Mouse (Mus musculus) bone marrow macrophage, adult 2 months (primary cell): Measurements from ENCODE around the gene Ctnnd2. TPM values are rescaled to one million over a fixed set of nuclear protein-coding genes. Genes with fewer than 3 reads are reported as not detected.

Experiments used
- H3K27ac ChIP-seq: 2 replicates; pipeline ENCODE4 v1.5.1; 2012; ENCODE audit warnings: low read depth, low read length; ENCODE audit not compliant: insufficient read depth
- H3K4me1 ChIP-seq: 2 replicates; pipeline ENCODE4 v1.6.1; 2012; ENCODE audit warnings: low read length; ENCODE audit not compliant: control insufficient read depth, insufficient read depth
- H3K4me3 ChIP-seq: 2 replicates; pipeline ENCODE4 v1.5.1; 2012; ENCODE audit warnings: mild to moderate bottlenecking, low read length, moderate library complexity; ENCODE audit not compliant: insufficient read depth
- CTCF ChIP-seq: IDR thresholded peaks from 2 replicates; pipeline ENCODE4 v1.5.1; 2012; ENCODE audit warnings: low read depth, mild to moderate bottlenecking, low read length, moderate library complexity
- POLR2A ChIP-seq: IDR thresholded peaks from 2 replicates; pipeline ENCODE4 v1.6.1; 2012; ENCODE audit warnings: mild to moderate bottlenecking, low read depth, low read length, borderline replicate concordance
- polyA plus RNA-seq: library from polyadenylated mRNA; stranded (reverse); fragments of >200 nt; gene quantifications from 2 replicates; pipeline ENCODE4 v1.2.4, GENCODE M21; 2012; ENCODE audit not compliant: missing spikeins, insufficient read depth, insufficient read length

Ctnnd2 gene
- polyA plus RNA-seq, 1 experiment = 0.58 TPM

DNA sequence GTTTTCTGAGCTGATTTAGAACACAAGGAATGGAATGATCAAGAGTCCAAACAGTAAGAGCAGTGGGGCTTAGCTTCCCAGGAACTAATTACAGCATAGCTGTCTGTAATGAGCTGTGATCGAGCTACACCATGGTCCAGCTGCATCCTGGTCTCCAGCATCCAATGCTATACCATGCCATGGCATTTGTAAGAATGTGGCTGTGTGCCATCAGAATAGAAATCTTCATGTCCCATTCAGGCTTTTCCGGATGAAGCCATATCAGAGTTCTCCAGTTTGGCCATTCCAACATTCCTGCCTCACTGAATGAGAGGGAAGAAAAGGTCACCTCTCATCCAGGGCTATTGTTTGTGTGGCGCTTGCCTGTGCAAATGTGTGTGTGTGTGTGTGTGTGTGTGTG is 823.0 kb downstream of the Ctnnd2 start:
- H3K4me3 ChIP-seq = no peak overlapping the region
- TF ChIP-seq POLR2A = no peak
- TF ChIP-seq CTCF = no peak
- H3K27ac ChIP-seq = no peak overlapping the region
- no peaks in the 10 kb centered on the region for H3K4me1 ChIP-seq

DNA sequence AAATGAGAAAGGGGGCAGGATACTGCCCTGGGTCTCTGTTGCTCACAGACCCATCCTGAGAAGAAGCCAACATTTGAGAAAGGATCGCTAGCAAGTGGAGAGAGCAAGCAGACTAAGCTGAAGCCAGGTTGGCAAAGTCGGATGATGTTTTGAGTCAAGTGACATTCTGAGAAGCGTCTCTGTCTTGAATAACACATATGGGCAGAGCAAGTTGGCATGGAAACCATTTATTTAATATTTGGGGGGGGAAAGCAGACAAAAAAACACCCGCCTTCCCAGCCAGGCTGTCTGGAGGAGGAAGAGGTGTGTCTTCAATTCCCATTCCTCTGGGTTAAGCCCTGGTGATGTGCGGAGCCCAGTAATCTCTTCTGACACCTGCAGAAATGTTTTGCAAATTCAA is 832.1 kb downstream of the Ctnnd2 start:
- no peak overlapping the region for H3K4me3 ChIP-seq
- no peaks in the 10 kb centered on the region for H3K4me1 ChIP-seq
- no peak overlapping the region for H3K27ac ChIP-seq
- TF ChIP-seq POLR2A = no peak
- TF ChIP-seq CTCF = no peak

DNA sequence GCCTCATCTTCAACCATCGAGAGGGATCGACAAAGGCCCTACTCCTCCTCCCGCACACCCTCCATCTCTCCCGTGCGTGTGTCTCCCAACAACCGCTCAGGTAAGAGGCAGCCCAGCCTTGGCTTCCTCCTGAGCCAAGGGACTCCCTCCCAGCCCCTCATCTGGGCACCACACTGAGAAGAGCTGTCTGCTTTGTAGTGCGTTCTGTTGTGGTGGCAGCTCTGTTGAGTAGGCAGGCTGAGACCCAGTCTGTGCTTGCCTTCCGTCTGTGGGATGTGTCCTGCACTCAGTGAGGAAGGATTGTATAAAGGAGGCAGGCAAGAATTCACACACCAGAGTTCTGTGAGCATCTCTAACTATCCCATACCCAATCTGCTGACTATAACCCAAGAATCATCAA is 832.6 kb downstream of the Ctnnd2 start:
- Histone ChIP-seq H3K4me1 (no peaks in the 10 kb centered on the region), H3K4me3 (no peak overlapping the region), H3K27ac (no peak overlapping the region)
- no peak for TF ChIP-seq CTCF

DNA sequence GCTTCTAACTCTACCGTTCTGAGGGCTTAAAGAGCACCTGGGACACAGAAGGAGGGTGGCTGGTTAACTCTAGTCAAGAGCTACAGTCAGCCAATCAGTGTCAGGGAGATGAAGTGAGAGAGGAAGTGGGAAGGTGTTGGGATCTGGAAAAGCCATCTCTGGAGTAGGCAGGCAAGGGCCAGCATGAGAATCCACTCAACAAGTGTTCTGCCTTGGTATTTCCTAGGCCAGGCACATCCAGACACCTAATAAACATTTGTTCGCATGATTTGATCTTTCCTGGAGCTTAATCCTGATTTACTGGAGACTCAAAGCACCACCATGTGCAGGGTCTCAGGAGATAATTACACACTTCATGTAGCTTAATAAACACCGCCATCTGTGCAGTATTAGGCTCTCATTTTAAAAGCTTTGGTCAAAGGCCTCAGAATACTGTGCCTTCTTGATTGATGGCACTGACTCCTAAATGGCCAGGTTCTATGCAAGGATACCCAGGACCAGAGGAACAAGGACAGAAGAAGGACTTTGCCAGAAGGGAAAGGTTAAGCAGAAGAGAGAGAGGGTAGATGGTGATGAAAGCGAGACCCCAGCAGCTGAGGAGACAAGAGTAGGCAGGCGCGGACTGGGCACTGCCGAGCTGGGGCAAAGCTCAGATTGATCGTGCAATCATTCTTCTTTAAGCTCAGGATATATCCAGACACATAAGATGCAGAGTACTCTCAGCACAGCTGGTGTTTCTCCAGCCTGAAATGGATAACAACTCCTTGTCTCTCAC is 833.8 kb downstream of the Ctnnd2 start:
- Histone ChIP-seq H3K4me3 (no peak overlapping the region), H3K27ac (no peak overlapping the region), H3K4me1 (no peaks in the 10 kb centered on the region)
- TF ChIP-seq CTCF (no peak), POLR2A (no peak)

DNA sequence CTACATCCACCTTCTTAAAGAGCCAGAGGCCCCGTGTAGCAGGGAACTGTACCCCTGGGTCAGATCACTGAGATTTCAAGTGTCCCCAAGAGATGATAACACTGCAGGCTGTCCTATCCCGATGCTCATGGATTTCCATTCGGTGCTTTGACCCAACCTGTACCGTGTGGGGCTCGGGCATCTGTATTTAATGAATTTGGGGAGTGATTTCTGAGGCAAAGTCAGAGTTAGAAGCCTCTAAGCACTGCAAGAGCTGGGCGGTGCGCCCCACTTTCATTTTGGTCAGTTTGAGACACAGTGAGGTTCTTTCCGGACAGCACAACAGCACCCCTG is 834.4 kb downstream of the Ctnnd2 start:
- H3K27ac ChIP-seq = no peak overlapping the region
- no peak overlapping the region for H3K4me3 ChIP-seq
- no peaks in the 10 kb centered on the region for H3K4me1 ChIP-seq
- no peak for TF ChIP-seq CTCF
- TF ChIP-seq POLR2A = no peak

DNA sequence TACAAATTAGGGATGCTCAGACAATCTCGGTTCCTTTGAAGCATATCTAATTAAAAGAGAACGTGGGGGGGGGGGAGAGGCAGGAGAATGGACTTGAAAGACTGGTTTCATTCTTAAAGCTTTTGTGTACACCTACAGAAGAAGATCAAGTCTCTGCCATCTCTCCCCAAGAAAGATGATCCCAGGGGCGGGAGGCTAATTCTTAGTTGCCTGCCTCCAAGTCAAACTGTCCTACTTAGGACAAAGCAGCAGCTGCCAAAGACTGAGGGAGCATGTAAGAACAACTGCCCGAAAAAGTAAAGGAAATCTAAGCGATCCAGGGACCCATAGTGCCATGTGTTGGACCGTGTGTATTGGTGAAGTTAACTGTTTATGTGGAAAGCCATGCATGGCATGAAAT is 836.2 kb downstream of the Ctnnd2 start:
- H3K4me1 ChIP-seq = no peaks in the 10 kb centered on the region
- H3K4me3 ChIP-seq = no peak overlapping the region
- H3K27ac ChIP-seq = no peak overlapping the region
- TF ChIP-seq POLR2A (no peak), CTCF (no peak)

DNA sequence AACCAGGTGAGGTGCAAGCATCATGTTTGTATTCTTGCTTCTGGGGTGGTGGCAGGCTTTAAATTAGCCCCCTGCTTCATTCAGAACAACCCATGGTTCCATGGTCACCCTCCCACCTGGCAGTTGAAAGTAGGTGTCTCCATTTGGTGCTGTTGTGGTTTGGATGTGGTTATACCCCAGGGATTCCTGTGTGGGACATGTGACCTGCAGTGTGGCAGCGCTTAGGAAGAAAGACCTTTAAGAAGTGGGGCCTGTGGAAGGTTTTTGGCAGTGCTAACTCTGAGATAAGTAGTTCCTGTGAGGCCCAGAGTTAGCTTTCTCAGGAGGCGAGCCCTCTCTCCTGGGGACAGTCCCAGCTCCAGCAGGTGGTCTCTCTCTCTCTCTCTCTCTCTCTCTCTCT is 848.4 kb downstream of the Ctnnd2 start:
- Histone ChIP-seq H3K4me1 (no peaks in the 10 kb centered on the region), H3K27ac (no peak overlapping the region), H3K4me3 (no peak overlapping the region)
- no peak for TF ChIP-seq CTCF
- TF ChIP-seq POLR2A = no peak

DNA sequence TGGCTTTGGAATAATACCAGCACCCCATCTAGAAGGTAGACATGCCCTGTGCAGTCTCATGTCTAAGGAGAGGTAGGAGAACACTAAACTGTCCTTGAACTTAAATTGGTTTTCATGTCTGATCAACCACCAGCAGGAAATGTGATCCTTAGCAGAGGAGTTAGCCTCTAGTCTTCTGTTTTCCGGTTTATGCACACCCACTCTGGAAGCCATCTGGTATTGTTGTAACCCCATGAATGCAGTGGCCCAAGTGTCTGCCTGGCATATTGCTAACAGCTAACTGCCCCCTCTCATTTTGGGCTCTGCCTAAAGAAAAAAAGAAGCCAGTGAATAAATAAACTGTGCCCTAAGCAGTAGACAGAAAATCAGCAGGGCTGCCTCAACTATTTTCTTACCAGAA is 849.6 kb downstream of the Ctnnd2 start:
- H3K4me3 ChIP-seq = no peak overlapping the region
- TF ChIP-seq POLR2A = no peak
- no peak for TF ChIP-seq CTCF
- no peaks in the 10 kb centered on the region for H3K4me1 ChIP-seq
- no peak overlapping the region for H3K27ac ChIP-seq

DNA sequence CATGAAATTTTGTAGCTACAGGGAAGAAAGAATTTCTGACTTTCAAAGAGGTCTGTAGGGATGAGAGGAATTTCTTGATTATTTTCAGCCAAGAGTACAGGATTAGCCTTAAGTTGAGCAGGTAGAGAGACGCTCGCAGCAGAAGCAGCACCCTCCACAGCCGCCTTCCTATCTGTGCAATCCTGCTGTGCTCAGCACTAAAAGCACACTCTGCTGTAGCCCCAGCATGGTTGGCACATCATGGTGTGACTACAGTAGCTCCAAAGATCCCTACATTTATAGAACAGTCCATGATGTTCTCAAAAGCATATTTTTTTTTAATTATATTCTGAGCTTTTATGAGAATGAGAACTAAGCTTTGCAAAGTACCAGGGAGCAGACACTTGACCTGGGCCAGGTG is 850.1 kb downstream of the Ctnnd2 start:
- no peak overlapping the region for H3K27ac ChIP-seq
- H3K4me1 ChIP-seq = no peaks in the 10 kb centered on the region
- TF ChIP-seq CTCF = no peak
- TF ChIP-seq POLR2A = no peak
- H3K4me3 ChIP-seq = no peak overlapping the region

DNA sequence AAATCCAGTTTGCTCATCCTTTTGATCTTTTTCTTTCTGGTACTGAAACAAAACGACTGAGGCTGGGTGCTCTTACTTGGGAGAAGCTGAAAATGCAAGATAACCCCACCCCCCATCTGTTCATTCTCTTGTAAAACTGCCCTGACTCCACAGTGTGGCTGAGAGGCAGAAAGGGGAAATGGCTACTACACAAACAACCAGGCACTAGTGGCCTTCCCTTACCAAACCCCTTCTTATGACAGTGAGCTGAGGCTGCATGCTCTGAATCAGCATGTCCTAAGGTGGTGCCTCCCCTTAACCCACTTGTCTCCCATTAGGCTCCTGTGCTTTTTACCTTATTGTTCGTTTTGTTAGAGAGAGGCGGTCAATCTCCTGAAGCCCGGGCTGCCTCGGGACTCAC is 851.4 kb downstream of the Ctnnd2 start:
- TF ChIP-seq POLR2A = no peak
- TF ChIP-seq CTCF = no peak
- no peak overlapping the region for H3K27ac ChIP-seq
- no peak overlapping the region for H3K4me3 ChIP-seq
- H3K4me1 ChIP-seq = no peaks in the 10 kb centered on the region
